Mouse (Mus musculus) erythroblast, embryonic 14.5 days (primary cell): ENCODE results near the gene Clpx. TPM values are rescaled to one million over a fixed set of nuclear protein-coding genes. Genes with fewer than 3 reads are reported as not detected.
"Not testable (repeated sequence)": the region's sequence is repeated elsewhere in the genome, so short reads cannot be mapped to it uniquely, and the experiment has no call there.

Experiments used
- H3K27me3 ChIP-seq: 2 replicates; pipeline ENCODE4 v1.6.1; 2012; ENCODE audit warnings: inconsistent platforms; ENCODE audit not compliant: control insufficient read depth
- H3K36me3 ChIP-seq: 2 replicates; pipeline ENCODE4 v1.6.1; 2012; ENCODE audit warnings: mild to moderate bottlenecking, inconsistent platforms; ENCODE audit not compliant: control insufficient read depth
- H3K4me1 ChIP-seq: 2 replicates; pipeline ENCODE4 v1.6.1; 2012; ENCODE audit warnings: inconsistent platforms; ENCODE audit not compliant: control insufficient read depth
- H3K4me3 ChIP-seq: replicated peaks from 2 replicates; pipeline ENCODE3; 2012; ENCODE audit warnings: moderate library complexity, mild to moderate bottlenecking, inconsistent platforms
- H3K9me3 ChIP-seq: 2 replicates; pipeline ENCODE4 v1.6.1; 2012; ENCODE audit warnings: low read length, inconsistent platforms, mixed read lengths; ENCODE audit not compliant: control insufficient read depth
- GATA1 ChIP-seq: IDR thresholded peaks from 2 replicates; pipeline ENCODE4 v1.6.1; 2012; ENCODE audit warnings: low read length, inconsistent platforms, mixed read lengths
- TAL1 ChIP-seq: IDR thresholded peaks from 3 replicates; pipeline ENCODE4 v1.6.1; 2012; ENCODE audit warnings: low read length, inconsistent platforms, mixed read lengths
- polyA plus RNA-seq: library from polyadenylated mRNA; stranded (reverse); fragments of >175 nt; gene quantifications from 2 replicates; pipeline ENCODE4 v1.2.3, GENCODE M21; 2012

Clpx gene
- polyA plus RNA-seq, 1 experiment, result 1.1 TPM

- H3K4me3 ChIP-seq, result no peak overlapping the region
- H3K36me3 ChIP-seq, result no peaks in the 10 kb centered on the region
- H3K27me3 ChIP-seq, result peaks cover 2% of the 10 kb centered on the region; the same call in 1 of the 2 replicates
- H3K4me1 ChIP-seq, result no peaks in the 10 kb centered on the region
- H3K9me3 ChIP-seq, result no peaks in the 10 kb centered on the region
- TF ChIP-seq TAL1 (no peak), GATA1 (no peak)
Measured at GRCm38 (mm10) chr9:65262641-65263120, 31.4 kb upstream of the Clpx start.

GRCm38 (mm10) chr9:65264959-65265358, 29.1 kb upstream of the Clpx start, which contains the start of gene Cilp:
TSS of gene Cilp (plus strand) at chr9:65265180.
- H3K9me3 ChIP-seq, result no peaks in the 10 kb centered on the region
- no peak within 1 kb of the TSS for H3K4me3 ChIP-seq
- H3K27me3 ChIP-seq, result peaks cover 5% of the 10 kb centered on the region
- H3K36me3 ChIP-seq, result no peaks in the 10 kb centered on the region
- TF ChIP-seq TAL1, result no peak
- no peak for TF ChIP-seq GATA1
- no peaks in the 10 kb centered on the region for H3K4me1 ChIP-seq

GRCm38 (mm10) chr9:65267742-65268515, 26.1 kb upstream of the Clpx start:
- TF ChIP-seq TAL1 (no peak), GATA1 (no peak)
- peaks cover 8% of the 10 kb centered on the region for H3K27me3 ChIP-seq
- H3K4me3 ChIP-seq, result no peak overlapping the region
- no peaks in the 10 kb centered on the region for H3K36me3 ChIP-seq
- H3K4me1 ChIP-seq, result no peaks in the 10 kb centered on the region
- H3K9me3 ChIP-seq, result no peaks in the 10 kb centered on the region

- Histone ChIP-seq H3K4me1 (no peaks in the 10 kb centered on the region), H3K36me3 (no peaks in the 10 kb centered on the region), H3K4me3 (no peak overlapping the region), H3K27me3 (peaks cover 3% of the 10 kb centered on the region; the same call in 1 of the 2 replicates), H3K9me3 (peaks cover 5% of the 10 kb centered on the region)
- no peak for TF ChIP-seq TAL1
- no peak for TF ChIP-seq GATA1
Measured at GRCm38 (mm10) chr9:65273048-65273809, 20.8 kb upstream of the Clpx start.

- peaks cover 3% of the 10 kb centered on the region; the same call in 1 of the 2 replicates for H3K27me3 ChIP-seq
- no peak overlapping the region for H3K4me3 ChIP-seq
- H3K4me1 ChIP-seq, result no peaks in the 10 kb centered on the region
- H3K36me3 ChIP-seq, result no peaks in the 10 kb centered on the region
- peaks cover 5% of the 10 kb centered on the region for H3K9me3 ChIP-seq
- TF ChIP-seq GATA1, result no peak
- no peak for TF ChIP-seq TAL1
Measured at GRCm38 (mm10) chr9:65273873-65274272, 20.2 kb upstream of the Clpx start.

- not testable (repeated sequence) for H3K4me3 ChIP-seq, H3K36me3 ChIP-seq, H3K27me3 ChIP-seq
Measured at GRCm38 (mm10) chr9:65274851-65275250, 19.2 kb upstream of the Clpx start.

GRCm38 (mm10) chr9:65275810-65276530, 18.1 kb upstream of the Clpx start:
- H3K9me3 ChIP-seq, result peaks cover 5% of the 10 kb centered on the region
- H3K4me1 ChIP-seq, result no peaks in the 10 kb centered on the region
- no peaks in the 10 kb centered on the region; the same call in 1 of the 2 replicates for H3K27me3 ChIP-seq
- no peaks in the 10 kb centered on the region for H3K36me3 ChIP-seq
- TF ChIP-seq TAL1, result no peak
- TF ChIP-seq GATA1, result no peak
- H3K4me3 ChIP-seq, result no peak overlapping the region

More at GRCm38 (mm10) chr9:65274851-65275250, 19.2 kb upstream of the Clpx start:
- H3K4me1 ChIP-seq, H3K9me3 ChIP-seq: not testable (repeated sequence)

- H3K27me3 ChIP-seq, result no peaks in the 10 kb centered on the region; the same call in 1 of the 2 replicates
- no peaks in the 10 kb centered on the region for H3K36me3 ChIP-seq
- no peak for TF ChIP-seq TAL1
- no peak for TF ChIP-seq GATA1
Measured at GRCm38 (mm10) chr9:65281536-65282151, 12.4 kb upstream of the Clpx start.

More at GRCm38 (mm10) chr9:65281536-65282151, 12.4 kb upstream of the Clpx start:
- no peaks in the 10 kb centered on the region for H3K4me1 ChIP-seq
- no peaks in the 10 kb centered on the region for H3K9me3 ChIP-seq
- no peak overlapping the region for H3K4me3 ChIP-seq
